ENCODE assay signal across 8 mouse cellular contexts in genomic region chr3:88440500-88441381, GRCm38 (mm10). TPM values are rescaled to one million over a fixed set of nuclear protein-coding genes. Genes with fewer than 3 reads are reported as not detected.
A peak's percentile ranks its signal among the peaks of the same experiment; 100 is the strongest.
DNase-seq lines count a peak whose midpoint lies in the region; ATAC-seq lines count a peak whose summit lies in the region.

No protein-coding gene starts in this region.

- H3K27ac ChIP-seq in embryonic facial prominence, embryonic 11.5 days (replicated peaks; ENCODE audit: low read depth, low read length), result no peak overlapping the region
- no peak overlapping the region for H3K27ac ChIP-seq in hindbrain, embryonic 13.5 days
- H3K27ac ChIP-seq in limb, embryonic 12.5 days, result no peak overlapping the region
- H3K27ac ChIP-seq in midbrain, embryonic 13.5 days, result no peak overlapping the region

- ATAC-seq in embryonic facial prominence, embryonic 11.5 days (replicated peaks; ENCODE audit: insufficient number of reproducible peaks, low FRiP score, low TSS enrichment, low read depth), result 0 out of 2 replicates have a peak, but pooled peaks have one; percentile 24
- ATAC-seq in hindbrain, embryonic 13.5 days (ENCODE audit: low FRiP score), result peak; percentile 41; the same call in 1 of the 2 replicates
- ATAC-seq in limb, embryonic 12.5 days (ENCODE audit: insufficient number of reproducible peaks, insufficient read depth, low FRiP score, low TSS enrichment, low read depth), result no peak
- ATAC-seq in midbrain, embryonic 13.5 days, result peak; percentile 51; the same call in 1 of the 2 replicates

- H3K9me3 ChIP-seq in embryonic facial prominence, embryonic 11.5 days (replicated peaks; ENCODE audit: control insufficient read depth, low read length), result no peaks in the 10 kb centered on the region
- no peaks in the 10 kb centered on the region for H3K9me3 ChIP-seq in hindbrain, embryonic 13.5 days
- no peaks in the 10 kb centered on the region for H3K9me3 ChIP-seq in limb, embryonic 12.5 days
- H3K9me3 ChIP-seq in midbrain, embryonic 13.5 days, result no peaks in the 10 kb centered on the region

- H3K9ac ChIP-seq in embryonic facial prominence, embryonic 11.5 days (replicated peaks; ENCODE audit: low read length), result peak overlapping the region; percentile 34; the same call in 1 of the 2 replicates
- H3K9ac ChIP-seq in hindbrain, embryonic 13.5 days, result no peak overlapping the region
- H3K9ac ChIP-seq in limb, embryonic 12.5 days (replicated peaks), result no peak overlapping the region
- H3K9ac ChIP-seq in midbrain, embryonic 13.5 days (replicated peaks), result no peak overlapping the region

- H3K4me3 ChIP-seq in embryonic facial prominence, embryonic 11.5 days (ENCODE audit: low read depth, low read length), result no peak overlapping the region
- H3K4me3 ChIP-seq in hindbrain, embryonic 13.5 days, result no peak overlapping the region
- peak overlapping the region; percentile 21; the same call in 1 of the 2 replicates for H3K4me3 ChIP-seq in limb, embryonic 12.5 days (replicated peaks)
- no peak overlapping the region for H3K4me3 ChIP-seq in midbrain, embryonic 13.5 days (replicated peaks)

- H3K4me2 ChIP-seq in embryonic facial prominence, embryonic 11.5 days (ENCODE audit: low read depth, low read length), result no peak overlapping the region; the same call in 1 of the 2 replicates
- H3K4me2 ChIP-seq in hindbrain, embryonic 13.5 days, result peak overlapping the region; percentile 17
- peak overlapping the region; percentile 49 for H3K4me2 ChIP-seq in limb, embryonic 12.5 days
- 0 out of 2 replicates have a peak overlapping the region, but pooled peaks have one; percentile 8 for H3K4me2 ChIP-seq in midbrain, embryonic 13.5 days (replicated peaks)

- WGBS in embryonic facial prominence, embryonic 11.5 days, result 24% methylated on average over 27 of the region's 27 CpGs
- 18% methylated on average over 27 of the region's 27 CpGs for WGBS in hindbrain, embryonic 13.5 days
- 17% methylated on average over 27 of the region's 27 CpGs for WGBS in limb, embryonic 12.5 days
- WGBS in midbrain, embryonic 13.5 days, result 25% methylated on average over 27 of the region's 27 CpGs

- peak; percentile 85 for DNase-seq in adrenal gland, adult 2 months
- DNase-seq in adrenal gland, postnatal 4 days (ENCODE audit: low spot score in 2 of 2), result no peak
- DNase-seq in ES-CJ7 (ENCODE audit: low read depth, low spot score), result peak; percentile 73
- DNase-seq in embryonic facial prominence, embryonic 11.5 days (ENCODE audit: low spot score), result peak; percentile 72
- peak; percentile 71 for DNase-seq in testis, postnatal 10 days (ENCODE audit: low spot score)

- H3K36me3 ChIP-seq in embryonic facial prominence, embryonic 11.5 days (replicated peaks; ENCODE audit: control insufficient read depth, insufficient read depth, low read depth, low read length), result no peaks in the 10 kb centered on the region
- peaks cover 72% of the 10 kb centered on the region for H3K36me3 ChIP-seq in hindbrain, embryonic 13.5 days
- H3K36me3 ChIP-seq in limb, embryonic 12.5 days, result peaks cover 5% of the 10 kb centered on the region; the same call in 1 of the 2 replicates
- H3K36me3 ChIP-seq in midbrain, embryonic 13.5 days, result peaks cover 59% of the 10 kb centered on the region

- H3K27me3 ChIP-seq in embryonic facial prominence, embryonic 11.5 days (ENCODE audit: control insufficient read depth, insufficient read depth, low read length), result no peaks in the 10 kb centered on the region
- 0 out of 2 replicates have a peak, but pooled peaks cover 5% of the 10 kb centered on the region for H3K27me3 ChIP-seq in hindbrain, embryonic 13.5 days
- H3K27me3 ChIP-seq in limb, embryonic 12.5 days, result peaks cover 9% of the 10 kb centered on the region; the same call in 1 of the 2 replicates
- 0 out of 2 replicates have a peak, but pooled peaks cover 5% of the 10 kb centered on the region for H3K27me3 ChIP-seq in midbrain, embryonic 13.5 days

- no peaks in the 10 kb centered on the region for H3K4me1 ChIP-seq in embryonic facial prominence, embryonic 11.5 days (ENCODE audit: control insufficient read depth, insufficient read depth, low read length)
- peaks cover 18% of the 10 kb centered on the region for H3K4me1 ChIP-seq in hindbrain, embryonic 13.5 days (replicated peaks)
- H3K4me1 ChIP-seq in limb, embryonic 12.5 days (replicated peaks), result peaks cover 42% of the 10 kb centered on the region
- peaks cover 23% of the 10 kb centered on the region for H3K4me1 ChIP-seq in midbrain, embryonic 13.5 days (replicated peaks)

RNA-seq across cellular contexts. Expression of gene Slc25a44, which starts 15.8 kb away (rescaled TPM):
- total RNA-seq in adrenal gland, adult 2 months (2021), result 10 to 100 TPM; 51.1 to 59.4 TPM
- 40.7 and 40.9 TPM in 2 replicates for polyA plus RNA-seq in adrenal gland, adult 2 months (2012; rRNA removed)
- total RNA-seq in adrenal gland, postnatal 4 days (2021), result 10 to 100 TPM; 34.9 to 35.7 TPM
- 17.1 and 19.2 TPM in 2 replicates for polyA plus RNA-seq in embryonic facial prominence, embryonic 11.5 days (2014; fragmentation: Nextera tagmentation; extraction: Ambion mirVana)
- polyA plus RNA-seq in hindbrain, embryonic 13.5 days (2015; fragmentation: Nextera tagmentation; extraction: Ambion mirVana), result 32.5 and 32.8 TPM in 2 replicates
- 13.7 and 16.2 TPM in 2 replicates for polyA plus RNA-seq in limb, embryonic 12.5 days (2016; fragmentation: Nextera tagmentation; extraction: Ambion mirVana)
- polyA plus RNA-seq in midbrain, embryonic 13.5 days (2015; fragmentation: Nextera tagmentation; extraction: Ambion mirVana), result 28.7 and 29.7 TPM in 2 replicates

RNA-seq across cellular contexts. Expression of gene Sema4a, which starts 20.2 kb away (rescaled TPM):
- 10 to 100 TPM in 1 of 2 experiments, 1 to 10 TPM in 1; 8.8 to 14.3 TPM for total RNA-seq in adrenal gland, adult 2 months (2021)
- 31.8 and 42.4 TPM in 2 replicates for polyA plus RNA-seq in adrenal gland, adult 2 months (2012; rRNA removed)
- total RNA-seq in adrenal gland, postnatal 4 days (2021), result 10 to 100 TPM; 11.5 to 15.5 TPM
- polyA plus RNA-seq in embryonic facial prominence, embryonic 11.5 days (2014; fragmentation: Nextera tagmentation; extraction: Ambion mirVana), result 5.3 and 6.5 TPM in 2 replicates
- 25.5 and 27.4 TPM in 2 replicates for polyA plus RNA-seq in hindbrain, embryonic 13.5 days (2015; fragmentation: Nextera tagmentation; extraction: Ambion mirVana)
- 8.0 and 8.3 TPM in 2 replicates for polyA plus RNA-seq in limb, embryonic 12.5 days (2016; fragmentation: Nextera tagmentation; extraction: Ambion mirVana)
- polyA plus RNA-seq in midbrain, embryonic 13.5 days (2015; fragmentation: Nextera tagmentation; extraction: Ambion mirVana), result 28.8 and 31.1 TPM in 2 replicates

RNA-seq across cellular contexts. Expression of gene Pmf1, which starts 30.6 kb away (rescaled TPM):
- total RNA-seq in adrenal gland, adult 2 months (2021), result 10 to 100 TPM; 31.1 to 43.0 TPM
- polyA plus RNA-seq in adrenal gland, adult 2 months (2012; rRNA removed), result 75.8 and 77.4 TPM in 2 replicates
- 10 to 100 TPM; 78.8 to 79.0 TPM for total RNA-seq in adrenal gland, postnatal 4 days (2021)
- 157 and 161 TPM in 2 replicates for polyA plus RNA-seq in embryonic facial prominence, embryonic 11.5 days (2014; fragmentation: Nextera tagmentation; extraction: Ambion mirVana)
- 36.9 and 37.8 TPM in 2 replicates for polyA plus RNA-seq in hindbrain, embryonic 13.5 days (2015; fragmentation: Nextera tagmentation; extraction: Ambion mirVana)
- polyA plus RNA-seq in limb, embryonic 12.5 days (2016; fragmentation: Nextera tagmentation; extraction: Ambion mirVana), result 149 and 151 TPM in 2 replicates
- 51.7 and 56.8 TPM in 2 replicates for polyA plus RNA-seq in midbrain, embryonic 13.5 days (2015; fragmentation: Nextera tagmentation; extraction: Ambion mirVana)

RNA-seq across cellular contexts. Expression of gene Bglap, which starts 56.5 kb away (rescaled TPM):
- total RNA-seq in adrenal gland, adult 2 months (2021), result 1 to 10 TPM in 1 of 2 experiments, under 1 TPM in 1; 0.86 to 3.4 TPM
- polyA plus RNA-seq in adrenal gland, adult 2 months (2012; rRNA removed), result 1.1 TPM in 1 of 2 replicates, not detected in the other
- total RNA-seq in adrenal gland, postnatal 4 days (2021), result 1 to 10 TPM; 2.5 to 2.8 TPM
- 0.57 TPM in 1 of 2 replicates, not detected in the other for polyA plus RNA-seq in embryonic facial prominence, embryonic 11.5 days (2014; fragmentation: Nextera tagmentation; extraction: Ambion mirVana)
- polyA plus RNA-seq in hindbrain, embryonic 13.5 days (2015; fragmentation: Nextera tagmentation; extraction: Ambion mirVana), result not detected in 2 replicates
- not detected in 2 replicates for polyA plus RNA-seq in limb, embryonic 12.5 days (2016; fragmentation: Nextera tagmentation; extraction: Ambion mirVana)
- polyA plus RNA-seq in midbrain, embryonic 13.5 days (2015; fragmentation: Nextera tagmentation; extraction: Ambion mirVana), result not detected in 2 replicates

Comparison
In these comparisons a context has a peak if more than half of its experiments do, and no peak if none do; other contexts are left out.
1. DNase-seq: peak in adrenal gland, adult 2 months (single experiment), ES-CJ7 (single experiment), embryonic facial prominence, embryonic 11.5 days (single experiment) and testis, postnatal 10 days (single experiment); none in adrenal gland, postnatal 4 days (0 of 2).